Mouse (Mus musculus) G1E (cell line): ENCODE measurements around the gene Ccdc82.

Source experiments
- CTCF ChIP-seq: IDR thresholded peaks from 2 replicates; pipeline ENCODE4 v1.5.1; 2012; ENCODE audit warnings: low read depth, low read length, inconsistent platforms, mixed read lengths
- GATA1 ChIP-seq: IDR thresholded peaks from 2 replicates; pipeline ENCODE4 v1.6.1; 2012; ENCODE audit warnings: borderline replicate concordance, low read length, inconsistent platforms, mixed read lengths
- POLR2AphosphoS5 ChIP-seq: IDR thresholded peaks from 2 replicates; pipeline ENCODE4 v1.6.1; 2012; ENCODE audit warnings: low read depth, low read length, inconsistent platforms; ENCODE audit not compliant: insufficient replicate concordance

DNA sequence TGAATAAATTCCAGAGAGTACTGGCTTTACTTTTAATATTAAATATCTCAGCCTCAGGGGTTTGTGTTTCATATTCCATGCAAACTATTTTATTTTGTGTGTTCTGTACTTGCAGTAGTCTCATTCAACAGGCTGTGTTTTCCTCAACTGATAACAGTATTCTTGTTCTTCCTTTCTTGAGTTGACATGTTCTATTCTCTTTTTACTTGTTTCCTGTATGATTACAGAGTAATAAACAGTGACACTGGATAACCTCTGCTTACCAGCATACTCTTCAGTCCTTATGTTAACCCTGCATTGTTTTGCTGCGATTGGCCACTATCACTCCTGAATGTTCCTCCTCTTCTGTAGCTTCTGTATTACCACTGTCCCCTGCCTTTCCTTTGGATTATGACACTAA lies 10.0 kb downstream of the Ccdc82 start:
- TF ChIP-seq POLR2AphosphoS5 (no peak), CTCF (no peak), GATA1 (no peak)
